Mouse (Mus musculus) liver, embryonic 11.5 days (tissue): ENCODE results near the gene Creb5. TPM values are rescaled to one million over a fixed set of nuclear protein-coding genes. Genes with fewer than 3 reads are reported as not detected.

ENCODE experiments used
- ATAC-seq: fragments of 200-750 bp; cut with Nextera tagmentation; replicated peaks from 2 replicates; pipeline ENCODE4 v1.8.0; 2017; ENCODE audit warnings: moderate number of reproducible peaks, mild to moderate bottlenecking, moderate TSS enrichment, moderate library complexity; ENCODE audit not compliant: low FRiP score
- DNase-seq: peaks from one replicate; pipeline ENCODE4 v3.0.0-alpha.2; 2017; ENCODE audit warnings: low spot score
- H3K27ac ChIP-seq: fragments of 300-500 bp; sonication (generic); 2 replicates; pipeline ENCODE4 v1.5.1; 2014; ENCODE audit warnings: mild to moderate bottlenecking, low read depth, low read length, control low read depth
- H3K27me3 ChIP-seq: fragments of 300-500 bp; sonication (generic); replicated peaks from 2 replicates; pipeline ENCODE4 v1.6.1; 2014; ENCODE audit warnings: low read length, mixed read lengths; ENCODE audit not compliant: control insufficient read depth, insufficient read depth
- H3K36me3 ChIP-seq: fragments of 300-500 bp; sonication (generic); 2 replicates; pipeline ENCODE4 v1.6.1; 2014; ENCODE audit warnings: mild to moderate bottlenecking, low read length, moderate library complexity, mixed read lengths; ENCODE audit not compliant: control insufficient read depth, insufficient read depth
- H3K4me1 ChIP-seq: fragments of 300-500 bp; sonication (generic); replicated peaks from 2 replicates; pipeline ENCODE4 v1.6.1; 2014; ENCODE audit warnings: low read length, mixed read lengths; ENCODE audit not compliant: control insufficient read depth, insufficient read depth
- H3K4me2 ChIP-seq: fragments of 300-500 bp; sonication (generic); 2 replicates; pipeline ENCODE4 v1.6.1; 2014; ENCODE audit warnings: mild to moderate bottlenecking, control low read depth, moderate library complexity
- H3K4me3 ChIP-seq: fragments of 300-500 bp; sonication (generic); 2 replicates; pipeline ENCODE4 v1.5.1; 2014; ENCODE audit warnings: low read depth, low read length, control low read depth
- H3K9ac ChIP-seq: fragments of 300-500 bp; sonication (generic); 2 replicates; pipeline ENCODE4 v1.6.1; 2014; ENCODE audit warnings: low read depth, low read length, control low read depth
- H3K9me3 ChIP-seq: fragments of 300-500 bp; sonication (generic); 2 replicates; pipeline ENCODE4 v1.6.1; 2016; ENCODE audit warnings: low read length, inconsistent platforms, mixed read lengths; ENCODE audit not compliant: control insufficient read depth
- WGBS: fragments of 180-500 bp; shearing (Covaris S2); extraction: QIAGEN DNeasy Blood & Tissue Kit; methylation state at CpG from one replicate; pipeline ENCODE4 v1.1.7; 2014; 5-methylcytosine and 5-hydroxymethylcytosine counted together
- polyA plus RNA-seq: library from polyadenylated mRNA; unstranded; fragments of >200 nt; fragmentation: Nextera tagmentation; extraction: Ambion mirVana; gene quantifications from 2 replicates; pipeline ENCODE4 v1.2.1, GENCODE M21; 2014

The Creb5 gene
- polyA plus RNA-seq, 1 experiment from 2014 or later: 2.3 TPM

DNA sequence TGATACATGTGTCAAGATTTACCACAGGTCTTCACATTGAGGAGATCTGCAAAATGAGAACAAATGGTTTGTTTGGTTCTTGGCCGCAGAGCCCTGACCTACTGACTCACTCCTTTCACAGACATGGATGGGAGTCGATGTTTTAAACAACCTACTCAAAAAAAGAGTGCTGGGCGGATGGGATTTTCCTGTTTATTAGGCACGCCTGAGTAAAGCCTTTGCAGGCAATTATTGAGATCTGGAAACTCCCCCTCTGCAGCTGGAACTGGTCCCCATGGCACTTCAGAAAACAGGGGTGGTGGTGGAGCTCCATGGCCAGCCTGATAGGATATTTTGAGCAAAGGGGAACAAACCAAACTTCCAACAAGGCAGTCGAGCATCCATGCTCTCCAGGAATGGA lies 258.9 kb downstream of the Creb5 start:
- no peaks in the 10 kb centered on the region for H3K9me3 ChIP-seq
- no peak overlapping the region for H3K4me2 ChIP-seq
- H3K9ac ChIP-seq: no peak overlapping the region
- DNase-seq (no peak), ATAC-seq (no peak)
- 52% methylated on average over 5 of the region's 5 CpGs for WGBS
- H3K27me3 ChIP-seq: no peaks in the 10 kb centered on the region
- no peaks in the 10 kb centered on the region for H3K4me1 ChIP-seq
- H3K36me3 ChIP-seq: no peaks in the 10 kb centered on the region
- no peak overlapping the region for H3K27ac ChIP-seq
- no peak overlapping the region for H3K4me3 ChIP-seq

DNA sequence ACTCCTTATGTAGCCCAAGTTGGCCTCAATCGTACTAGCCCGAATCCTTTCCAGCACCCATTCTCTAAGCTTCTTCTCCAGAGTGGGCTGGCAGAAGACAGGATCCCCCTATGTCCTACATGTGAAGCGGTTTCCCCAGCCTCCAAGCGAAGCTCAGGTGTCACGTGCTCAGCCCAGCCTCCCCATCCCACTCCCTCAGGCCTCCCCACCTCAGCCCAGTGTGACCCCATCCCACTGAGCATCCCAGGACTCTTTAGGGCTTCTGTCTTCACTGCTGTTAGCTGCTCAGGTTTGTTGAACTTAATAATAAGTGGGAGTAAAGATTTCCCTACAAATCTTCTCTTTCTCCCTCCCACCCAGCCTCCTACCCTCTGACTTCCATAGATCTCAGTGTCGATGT lies 261.2 kb downstream of the Creb5 start:
- no peak overlapping the region for H3K4me2 ChIP-seq
- DNase-seq (no peak), ATAC-seq (no peak)
- no peak overlapping the region for H3K9ac ChIP-seq
- H3K27me3 ChIP-seq: no peaks in the 10 kb centered on the region
- no peak overlapping the region for H3K4me3 ChIP-seq
- no peaks in the 10 kb centered on the region for H3K36me3 ChIP-seq
- H3K4me1 ChIP-seq: no peaks in the 10 kb centered on the region
- no peak overlapping the region for H3K27ac ChIP-seq
- 58% methylated on average over 6 of the region's 6 CpGs for WGBS
- no peaks in the 10 kb centered on the region for H3K9me3 ChIP-seq

DNA sequence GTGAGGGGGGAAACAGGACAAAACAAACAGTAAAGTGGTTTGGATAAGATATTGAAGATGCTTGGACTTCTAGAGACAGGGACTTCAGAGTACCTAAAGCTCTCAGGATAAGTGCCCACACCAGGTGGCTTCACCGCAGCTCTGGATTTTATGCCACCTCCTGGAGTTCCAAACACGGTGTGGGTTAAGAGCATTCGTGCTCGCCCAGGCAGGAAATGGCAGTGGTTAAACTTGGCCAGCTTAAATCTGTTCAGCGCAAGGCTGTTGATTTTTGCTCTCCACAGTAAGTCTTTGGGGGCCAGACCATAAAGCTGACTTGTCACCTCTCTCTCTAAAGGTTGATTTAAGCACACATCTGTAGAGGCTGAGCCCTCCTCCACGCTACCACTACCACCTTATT lies 262.3 kb downstream of the Creb5 start:
- DNase-seq: no peak
- Histone ChIP-seq H3K9ac (no peak overlapping the region), H3K4me2 (no peak overlapping the region), H3K27ac (no peak overlapping the region), H3K27me3 (no peaks in the 10 kb centered on the region), H3K36me3 (no peaks in the 10 kb centered on the region), H3K9me3 (no peaks in the 10 kb centered on the region), H3K4me1 (no peaks in the 10 kb centered on the region), H3K4me3 (no peak overlapping the region)
- WGBS: 60% methylated on average over 6 of the region's 6 CpGs
- ATAC-seq: no peak

DNA sequence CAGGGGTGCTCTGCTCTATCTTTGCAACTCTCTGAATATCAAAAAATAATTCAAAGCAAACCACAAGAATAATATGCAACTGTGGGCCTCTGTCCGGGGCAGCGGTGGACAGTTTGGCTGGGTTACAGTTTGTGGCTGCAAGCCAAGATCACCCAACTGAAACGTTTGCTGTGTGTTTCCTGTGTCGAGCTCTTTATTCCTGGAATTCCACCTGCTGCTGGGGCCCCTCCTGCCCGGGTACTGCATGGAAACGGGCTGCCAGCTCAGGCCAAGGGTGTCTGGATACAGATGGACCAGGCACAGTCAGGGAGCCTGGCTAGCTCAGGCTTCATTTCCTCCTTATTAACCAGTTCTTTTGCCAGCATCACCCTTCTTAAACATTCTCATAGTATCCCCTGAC lies 269.0 kb downstream of the Creb5 start:
- DNase-seq (no peak), ATAC-seq (no peak)
- Histone ChIP-seq H3K4me2 (no peak overlapping the region), H3K4me1 (no peaks in the 10 kb centered on the region), H3K36me3 (no peaks in the 10 kb centered on the region), H3K9ac (no peak overlapping the region), H3K4me3 (no peak overlapping the region), H3K27ac (no peak overlapping the region), H3K9me3 (no peaks in the 10 kb centered on the region), H3K27me3 (no peaks in the 10 kb centered on the region)
- WGBS: 66% methylated on average over 6 of the region's 6 CpGs

DNA sequence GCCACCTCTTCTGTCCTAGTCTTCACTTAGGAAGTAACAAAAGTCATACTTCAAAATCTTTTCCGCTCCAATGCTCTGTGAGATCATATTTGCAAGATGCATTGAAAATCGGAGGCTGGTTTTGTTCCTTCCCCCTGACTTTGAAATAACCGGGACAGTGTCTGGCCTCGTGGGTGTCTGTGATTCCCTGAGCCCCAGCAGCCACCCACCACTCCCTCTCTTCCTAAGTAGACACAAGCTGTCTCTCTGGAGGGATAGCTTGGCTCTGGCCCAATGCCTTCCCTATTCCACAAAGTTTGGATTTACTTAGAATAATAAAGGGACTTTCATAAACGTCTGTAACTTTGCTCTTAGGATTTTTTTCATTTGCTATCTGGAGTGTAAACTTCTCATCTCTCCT lies 273.9 kb downstream of the Creb5 start:
- Histone ChIP-seq H3K4me1 (no peaks in the 10 kb centered on the region), H3K9me3 (no peaks in the 10 kb centered on the region), H3K27ac (no peak overlapping the region), H3K4me2 (no peak overlapping the region), H3K36me3 (no peaks in the 10 kb centered on the region), H3K4me3 (no peak overlapping the region), H3K9ac (no peak overlapping the region), H3K27me3 (no peaks in the 10 kb centered on the region)
- DNase-seq (no peak), ATAC-seq (no peak)
- 76% methylated on average over 5 of the region's 5 CpGs for WGBS

DNA sequence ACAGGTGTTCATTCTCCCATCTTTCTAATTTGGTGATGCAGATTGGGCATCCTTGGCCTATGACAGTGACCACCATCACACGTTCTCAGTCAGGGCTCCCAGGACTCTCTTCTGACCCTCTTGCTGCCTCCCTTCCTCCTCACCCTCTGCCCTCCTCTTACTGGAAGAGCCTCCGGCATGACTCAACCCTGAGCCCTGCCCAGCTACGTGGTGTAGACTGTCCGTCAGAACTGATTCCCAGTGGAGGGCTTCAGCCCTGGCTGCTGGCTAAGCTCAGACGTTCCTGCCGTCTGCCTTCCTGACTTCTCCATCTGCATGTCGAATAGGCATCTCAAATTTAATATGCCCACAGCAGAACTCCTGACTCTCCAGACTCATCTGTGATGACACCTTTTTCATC lies 275.5 kb downstream of the Creb5 start:
- Histone ChIP-seq H3K27ac (no peak overlapping the region), H3K4me2 (no peak overlapping the region), H3K36me3 (no peaks in the 10 kb centered on the region), H3K9ac (no peak overlapping the region), H3K4me3 (no peak overlapping the region), H3K9me3 (no peaks in the 10 kb centered on the region), H3K4me1 (no peaks in the 10 kb centered on the region), H3K27me3 (no peaks in the 10 kb centered on the region)
- no peak for DNase-seq
- ATAC-seq: no peak
- WGBS: 69% methylated on average over 7 of the region's 7 CpGs

DNA sequence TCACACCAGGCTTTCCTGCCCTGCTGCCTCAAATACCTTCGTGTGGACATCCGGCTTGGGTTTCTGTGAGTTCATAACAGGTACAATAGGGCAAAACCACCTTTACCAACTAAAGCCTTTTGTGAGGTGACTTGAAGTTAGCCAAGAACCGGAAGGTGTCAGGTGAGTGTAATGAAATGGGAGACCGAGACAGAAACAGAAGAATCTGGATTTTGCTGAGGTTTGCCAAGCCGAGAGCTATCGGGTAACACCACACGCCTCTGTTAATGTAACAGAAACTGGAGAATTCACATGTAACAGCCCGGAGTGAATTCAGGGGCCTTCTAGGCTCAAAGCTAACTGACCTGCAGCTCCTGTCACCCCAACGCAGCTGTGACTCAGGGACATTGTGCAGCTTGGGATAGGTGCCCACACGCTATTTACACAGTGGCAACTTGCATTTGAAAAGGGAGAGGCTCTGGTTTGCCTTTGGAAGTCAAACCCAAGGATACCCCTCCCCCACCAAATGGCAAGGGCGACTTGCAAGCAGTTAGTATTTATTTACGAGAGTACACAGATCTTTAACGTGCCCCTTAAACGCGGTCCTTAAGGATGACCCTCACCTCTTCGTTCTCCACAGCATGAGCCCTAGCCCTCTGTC lies 276.6 kb downstream of the Creb5 start:
- H3K4me3 ChIP-seq: no peak overlapping the region
- H3K27ac ChIP-seq: no peak overlapping the region
- no peaks in the 10 kb centered on the region for H3K4me1 ChIP-seq
- no peak for DNase-seq
- no peaks in the 10 kb centered on the region for H3K27me3 ChIP-seq
- WGBS: 74% methylated on average over 16 of the region's 16 CpGs
- no peak for ATAC-seq
- H3K9me3 ChIP-seq: no peaks in the 10 kb centered on the region
- H3K36me3 ChIP-seq: no peaks in the 10 kb centered on the region
- no peak overlapping the region for H3K4me2 ChIP-seq
- no peak overlapping the region for H3K9ac ChIP-seq

DNA sequence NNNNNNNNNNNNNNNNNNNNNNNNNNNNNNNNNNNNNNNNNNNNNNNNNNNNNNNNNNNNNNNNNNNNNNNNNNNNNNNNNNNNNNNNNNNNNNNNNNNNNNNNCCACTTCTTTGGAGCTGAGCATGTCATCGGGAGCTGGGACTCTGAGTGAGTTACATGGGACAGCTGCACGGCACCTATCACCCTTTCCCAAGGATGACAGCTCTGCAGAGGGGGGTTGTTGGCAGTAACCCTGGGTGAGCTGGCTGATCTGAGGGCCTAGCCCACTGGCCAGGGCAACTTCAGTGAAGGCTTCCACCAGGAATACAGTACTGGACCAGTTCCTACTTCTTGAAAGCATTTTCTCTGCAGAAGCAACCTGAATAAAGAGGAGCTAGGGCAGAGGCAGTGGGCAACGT lies 282.4 kb downstream of the Creb5 start:
- Histone ChIP-seq H3K4me2 (no peak overlapping the region), H3K4me1 (no peaks in the 10 kb centered on the region; the same call in 1 of the 2 replicates), H3K4me3 (no peak overlapping the region), H3K9me3 (no peaks in the 10 kb centered on the region), H3K9ac (no peak overlapping the region), H3K36me3 (no peaks in the 10 kb centered on the region), H3K27me3 (no peaks in the 10 kb centered on the region), H3K27ac (no peak overlapping the region)
- ATAC-seq (no peak), DNase-seq (no peak)
- WGBS: 55% methylated on average over 3 of the region's 3 CpGs

DNA sequence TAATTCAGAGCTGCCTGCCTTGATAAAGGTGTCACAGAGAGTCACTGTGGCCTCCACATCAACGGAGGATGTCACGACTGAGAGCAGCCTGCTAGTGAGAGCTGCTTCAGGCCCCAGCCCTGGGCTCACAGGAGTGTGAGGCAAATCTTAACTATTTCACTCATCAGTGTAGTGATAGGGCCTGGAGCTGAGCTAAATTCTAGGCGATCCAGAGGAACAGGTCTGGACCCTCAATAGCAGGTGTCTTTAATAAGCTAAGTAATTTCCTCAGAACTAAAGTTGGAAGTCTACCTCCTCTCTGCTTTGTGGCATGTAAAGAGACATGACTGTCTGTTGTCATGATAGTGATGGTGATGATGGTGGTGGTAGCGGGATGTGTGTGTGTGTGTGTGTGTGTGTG lies 283.8 kb downstream of the Creb5 start:
- no peak overlapping the region for H3K4me3 ChIP-seq
- DNase-seq (no peak), ATAC-seq (no peak)
- no peaks in the 10 kb centered on the region; the same call in 1 of the 2 replicates for H3K4me1 ChIP-seq
- no peaks in the 10 kb centered on the region for H3K9me3 ChIP-seq
- 83% methylated on average over 4 of the region's 4 CpGs for whole genome bisulfite sequencing
- H3K27ac ChIP-seq: no peak overlapping the region
- H3K36me3 ChIP-seq: no peaks in the 10 kb centered on the region
- no peak overlapping the region for H3K4me2 ChIP-seq
- no peaks in the 10 kb centered on the region for H3K27me3 ChIP-seq
- no peak overlapping the region for H3K9ac ChIP-seq
